Mouse (Mus musculus) embryonic facial prominence, embryonic 14.5 days (tissue): ENCODE results near the gene Trappc10. TPM values are rescaled to one million over a fixed set of nuclear protein-coding genes. Genes with fewer than 3 reads are reported as not detected.
"Not testable (repeated sequence)": the region's sequence is repeated elsewhere in the genome, so short reads cannot be mapped to it uniquely, and the experiment has no call there.

Source experiments
- ATAC-seq: fragments of 200-750 bp; cut with Nextera tagmentation; 2 replicates; pipeline ENCODE4 v1.8.0; 2017; ENCODE audit warnings: low read depth, moderate number of reproducible peaks, moderate TSS enrichment
- DNase-seq: peaks from one replicate; pipeline ENCODE4 v3.0.0-alpha.2; 2015; ENCODE audit warnings: low spot score
- H3K27ac ChIP-seq: fragments of 300-500 bp; sonication (generic); replicated peaks from 2 replicates; pipeline ENCODE4 v1.5.1; 2014; ENCODE audit warnings: low read depth, mild to moderate bottlenecking, low read length, moderate library complexity
- H3K27me3 ChIP-seq: fragments of 300-500 bp; sonication (generic); replicated peaks from 2 replicates; pipeline ENCODE4 v1.6.1; 2014; ENCODE audit warnings: low read length; ENCODE audit not compliant: control insufficient read depth, insufficient read depth
- H3K36me3 ChIP-seq: fragments of 300-500 bp; sonication (generic); 2 replicates; pipeline ENCODE4 v1.6.1; 2014; ENCODE audit warnings: low read length, mixed read lengths; ENCODE audit not compliant: control insufficient read depth, insufficient read depth
- H3K4me1 ChIP-seq: fragments of 300-500 bp; sonication (generic); 2 replicates; pipeline ENCODE4 v1.6.1; 2014; ENCODE audit warnings: antibody characterized with exemption, low read length; ENCODE audit not compliant: control insufficient read depth, insufficient read depth
- H3K4me2 ChIP-seq: fragments of 300-500 bp; sonication (generic); 2 replicates; pipeline ENCODE4 v1.6.1; 2014; ENCODE audit warnings: low read depth, mild to moderate bottlenecking, low read length, moderate library complexity, mixed read lengths
- H3K4me3 ChIP-seq: fragments of 300-500 bp; sonication (generic); 2 replicates; pipeline ENCODE4 v1.5.1; 2014; ENCODE audit warnings: low read depth, mild to moderate bottlenecking, low read length
- H3K9ac ChIP-seq: fragments of 300-500 bp; sonication (generic); 2 replicates; pipeline ENCODE4 v1.6.1; 2014; ENCODE audit warnings: low read depth, mild to moderate bottlenecking, low read length, moderate library complexity, mixed read lengths
- H3K9me3 ChIP-seq: fragments of 300-500 bp; sonication (generic); 2 replicates; pipeline ENCODE4 v1.6.1; 2016; ENCODE audit warnings: low read length; ENCODE audit not compliant: control insufficient read depth
- WGBS: fragments of 180-500 bp; shearing (Covaris S2); extraction: QIAGEN DNeasy Blood & Tissue Kit; methylation state at CpG from one replicate; pipeline ENCODE4 v1.1.7; 2014; 5-methylcytosine and 5-hydroxymethylcytosine counted together
- polyA plus RNA-seq: library from polyadenylated mRNA; unstranded; fragments of >200 nt; fragmentation: Nextera tagmentation; extraction: Ambion mirVana; gene quantifications from 2 replicates; pipeline ENCODE4 v1.2.1, GENCODE M21; 2014

Trappc10 gene
- polyA plus RNA-seq, 1 experiment from 2014 or later = 17.4 TPM

- WGBS = 82% methylated on average over 6 of the region's 6 CpGs
- DNase-seq = no peak
- Histone ChIP-seq H3K9me3 (no peaks in the 10 kb centered on the region), H3K4me1 (no peaks in the 10 kb centered on the region), H3K4me2 (no peak overlapping the region), H3K4me3 (no peak overlapping the region), H3K27ac (no peak overlapping the region), H3K36me3 (peaks cover 94% of the 10 kb centered on the region), H3K9ac (no peak overlapping the region), H3K27me3 (no peaks in the 10 kb centered on the region)
- no peak for ATAC-seq
Measured at GRCm38 (mm10) chr10:78216376-78217083, 27.9 kb downstream of the Trappc10 start.

- ATAC-seq (no peak), DNase-seq (no peak)
- H3K4me2 ChIP-seq = no peak overlapping the region
- no peak overlapping the region for H3K9ac ChIP-seq
- peaks cover 92% of the 10 kb centered on the region for H3K36me3 ChIP-seq
- H3K4me3 ChIP-seq = no peak overlapping the region
- 94% methylated on average over 9 of the region's 9 CpGs for WGBS
- H3K27me3 ChIP-seq = no peaks in the 10 kb centered on the region
- H3K27ac ChIP-seq = no peak overlapping the region
- no peaks in the 10 kb centered on the region for H3K4me1 ChIP-seq
- no peaks in the 10 kb centered on the region for H3K9me3 ChIP-seq
Measured at GRCm38 (mm10) chr10:78214371-78214770, 30.1 kb downstream of the Trappc10 start.

DNA sequence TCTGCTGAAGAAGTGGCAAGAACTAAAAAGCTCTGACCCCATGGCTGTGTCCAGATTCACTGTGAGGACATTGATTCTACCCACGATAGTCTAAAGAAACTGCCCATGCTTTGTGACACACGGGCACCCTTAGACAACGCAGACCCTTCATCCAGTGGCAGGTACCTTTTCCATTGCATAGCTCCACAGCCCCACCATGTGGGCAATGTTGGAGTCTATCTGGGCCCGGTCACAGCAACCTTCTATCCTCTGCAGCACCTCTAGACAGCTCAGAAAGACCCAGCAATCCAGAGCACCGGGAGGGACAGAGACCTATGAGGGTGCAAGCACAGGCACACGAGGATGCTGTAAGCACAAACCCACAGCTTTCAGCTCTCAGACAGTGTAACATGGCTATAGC is 33.1 kb downstream of the Trappc10 start:
- 76% methylated on average over 6 of the region's 6 CpGs for WGBS
- H3K27me3 ChIP-seq = no peaks in the 10 kb centered on the region
- H3K4me2 ChIP-seq = no peak overlapping the region
- H3K4me1 ChIP-seq = no peaks in the 10 kb centered on the region
- ATAC-seq (no peak), DNase-seq (no peak)
- peaks cover 93% of the 10 kb centered on the region for H3K36me3 ChIP-seq
- H3K4me3 ChIP-seq = no peak overlapping the region
- no peak overlapping the region for H3K27ac ChIP-seq
- H3K9ac ChIP-seq = no peak overlapping the region
- no peaks in the 10 kb centered on the region for H3K9me3 ChIP-seq

- no peak overlapping the region for H3K4me3 ChIP-seq
- H3K36me3 ChIP-seq = peaks cover 89% of the 10 kb centered on the region
- no peaks in the 10 kb centered on the region for H3K9me3 ChIP-seq
- no peaks in the 10 kb centered on the region for H3K27me3 ChIP-seq
- no peak for DNase-seq
- ATAC-seq = no peak
- no peak overlapping the region for H3K4me2 ChIP-seq
- H3K9ac ChIP-seq = no peak overlapping the region
- H3K27ac ChIP-seq = no peak overlapping the region
- no peaks in the 10 kb centered on the region for H3K4me1 ChIP-seq
- 79% methylated on average over 4 of the region's 4 CpGs for WGBS
Measured at GRCm38 (mm10) chr10:78201182-78201581, 43.3 kb downstream of the Trappc10 start.

DNA sequence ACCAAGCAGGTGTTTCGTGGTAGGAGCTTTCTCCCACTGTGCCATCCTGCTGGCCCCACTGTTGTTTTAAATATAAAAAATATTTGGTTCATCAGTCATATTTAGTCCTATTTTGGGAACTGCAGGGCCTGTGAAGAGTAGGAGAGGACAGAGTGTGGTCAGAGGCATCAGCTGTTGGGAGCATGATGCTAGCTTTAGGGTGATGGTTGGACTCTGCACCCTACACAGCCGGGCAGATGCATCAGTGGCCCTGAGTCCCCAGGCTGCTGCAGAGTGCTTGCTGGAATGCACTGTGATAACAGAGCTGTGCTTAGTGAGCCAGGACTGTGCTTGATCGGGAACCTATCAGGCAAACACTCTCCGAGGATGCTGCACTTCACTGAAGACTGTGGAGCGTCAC is 51.5 kb downstream of the Trappc10 start:
- Histone ChIP-seq H3K4me2 (no peak overlapping the region), H3K36me3 (peaks cover 92% of the 10 kb centered on the region), H3K9me3 (no peaks in the 10 kb centered on the region), H3K4me3 (no peak overlapping the region), H3K4me1 (no peaks in the 10 kb centered on the region), H3K9ac (no peak overlapping the region), H3K27me3 (no peaks in the 10 kb centered on the region), H3K27ac (no peak overlapping the region)
- DNase-seq (no peak), ATAC-seq (no peak)
- 95% methylated on average over 5 of the region's 5 CpGs for WGBS

GRCm38 (mm10) chr10:78186076-78186475 is 58.4 kb downstream of the Trappc10 start:
- not testable (repeated sequence) for DNase-seq, H3K27ac ChIP-seq, H3K4me3 ChIP-seq, H3K4me2 ChIP-seq, H3K9ac ChIP-seq, H3K9me3 ChIP-seq, H3K27me3 ChIP-seq, ATAC-seq, H3K4me1 ChIP-seq
- 76% methylated on average over 4 of the region's 4 CpGs for WGBS
- H3K36me3 ChIP-seq = peaks cover 57% of the 10 kb centered on the region

DNA sequence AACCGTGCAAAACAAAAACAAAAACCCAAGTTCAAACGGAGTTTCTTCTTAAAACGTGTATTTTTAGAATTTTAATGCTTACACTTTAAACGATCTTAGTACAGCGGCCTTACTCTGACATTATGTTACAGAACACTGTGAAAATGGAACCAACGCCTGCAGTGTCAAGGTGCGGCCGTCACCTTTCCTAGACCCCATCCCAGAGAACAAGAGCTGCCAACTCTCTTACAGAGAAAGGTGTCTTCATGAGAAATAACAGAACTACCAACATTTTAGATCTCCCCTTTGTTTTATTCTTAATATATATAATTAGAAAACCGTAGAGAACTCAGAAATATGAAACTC is 59.1 kb downstream of the Trappc10 start:
- H3K4me1 ChIP-seq = peaks cover 5% of the 10 kb centered on the region; the same call in 1 of the 2 replicates
- H3K9ac ChIP-seq = peak overlapping the region; percentile 74
- no peaks in the 10 kb centered on the region for H3K27me3 ChIP-seq
- peak overlapping the region; percentile 94 for H3K4me2 ChIP-seq
- peak overlapping the region; percentile 78 for H3K4me3 ChIP-seq
- H3K36me3 ChIP-seq = peaks cover 57% of the 10 kb centered on the region
- DNase-seq (no peak), ATAC-seq (peak; percentile 23)
- no peaks in the 10 kb centered on the region for H3K9me3 ChIP-seq
- H3K27ac ChIP-seq = peak overlapping the region; percentile 77
- WGBS = 16% methylated on average over 9 of the region's 9 CpGs

- H3K36me3 ChIP-seq = peaks cover 58% of the 10 kb centered on the region
- peak within 1 kb of the TSS; percentile 78 for H3K4me3 ChIP-seq
- DNase-seq (peak; percentile 97), ATAC-seq (peak; percentile 98)
- H3K4me1 ChIP-seq = peaks cover 5% of the 10 kb centered on the region; the same call in 1 of the 2 replicates
- H3K9ac ChIP-seq = peak within 1 kb of the TSS; percentile 74
- WGBS = 2% methylated on average over 46 of the region's 47 CpGs
- peak within 1 kb of the TSS; percentile 77 for H3K27ac ChIP-seq
- no peaks in the 10 kb centered on the region for H3K27me3 ChIP-seq
- H3K4me2 ChIP-seq = peak within 1 kb of the TSS; percentile 94
- H3K9me3 ChIP-seq = no peaks in the 10 kb centered on the region
Measured at GRCm38 (mm10) chr10:78184531-78185380, 59.7 kb downstream of the Trappc10 start, which contains the start of gene Pwp2. TSS of gene Pwp2 (minus strand) at chr10:78185149.
